Mouse (Mus musculus): ENCODE data around the gene Gcnt4. TPM values are rescaled to one million over a fixed set of nuclear protein-coding genes. Genes with fewer than 3 reads are reported as not detected.

The Gcnt4 gene
- polyA plus RNA-seq, 2 experiments, result 0.44 to 0.63 TPM

DNA sequence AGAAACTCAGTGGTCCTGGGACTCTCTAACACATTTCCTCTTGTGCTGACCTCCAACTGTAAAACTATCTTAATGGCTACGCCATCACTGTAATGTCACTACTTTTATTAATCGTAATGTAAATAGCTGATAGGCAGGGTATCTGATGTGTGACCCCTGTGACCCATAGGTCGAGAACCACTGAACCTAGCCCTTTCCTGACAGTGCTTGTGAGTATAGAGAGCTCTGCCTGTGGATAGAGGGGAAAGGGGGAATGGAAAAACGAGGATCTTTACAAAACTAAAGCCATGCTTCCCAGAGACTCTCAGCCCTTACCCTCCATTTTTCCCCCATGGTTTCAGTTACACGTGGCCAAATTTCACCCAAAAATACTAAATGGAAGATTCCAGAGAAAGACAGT is 60.2 kb downstream of the Gcnt4 start:
- no peak for TF ChIP-seq POLR2A (IDR thresholded peaks at IDR 0.05; ENCODE audit: borderline replicate concordance, extremely low read depth, insufficient read depth, insufficient read length)

DNA sequence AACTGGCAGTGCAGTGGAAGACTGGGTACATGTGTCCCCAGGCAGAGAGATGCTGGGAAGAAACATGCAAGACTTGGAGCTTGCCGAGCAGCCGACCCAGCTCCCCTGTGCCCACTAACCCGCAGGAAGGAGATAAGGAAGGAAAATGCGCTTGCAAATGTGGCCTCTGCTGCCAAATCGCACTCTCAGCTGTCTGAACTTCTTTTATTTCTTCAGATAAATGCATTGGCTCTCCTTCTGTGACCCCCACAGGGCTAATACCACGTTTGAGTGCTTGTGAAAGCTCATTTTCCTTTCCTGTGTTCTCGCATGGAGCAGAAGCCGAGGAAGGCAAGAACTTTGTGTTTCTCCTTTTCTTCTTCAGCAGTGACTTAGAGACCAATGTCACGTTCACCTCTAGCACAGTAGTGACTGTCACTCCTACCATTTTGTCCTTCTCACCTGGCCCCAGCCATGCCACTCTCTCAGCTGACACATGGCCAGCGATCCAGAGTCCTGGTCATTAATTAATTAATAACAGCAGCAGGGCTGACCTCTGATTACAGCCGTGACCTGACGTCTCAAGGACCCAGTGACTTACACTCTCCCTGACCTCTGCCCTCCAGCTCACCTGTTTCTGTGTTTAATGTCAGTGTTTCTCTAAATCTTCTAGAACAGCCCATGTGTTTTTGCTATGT is 61.2 kb downstream of the Gcnt4 start:
- no peak overlapping the region for H3K4me3 ChIP-seq (replicated peaks; ENCODE audit: low read length)
- ATAC-seq (ENCODE audit: low FRiP score, low read depth) (no peak), DNase-seq (ENCODE audit: low spot score) (no peak)
- no peaks in the 10 kb centered on the region for H3K36me3 ChIP-seq (ENCODE audit: control insufficient read depth, insufficient read depth, low read length)
- no peaks in the 10 kb centered on the region for H3K27me3 ChIP-seq (ENCODE audit: control insufficient read depth, insufficient read depth, low read length)
- H3K9me3 ChIP-seq (ENCODE audit: control insufficient read depth, low read length), result no peaks in the 10 kb centered on the region
- WGBS, result 43% methylated on average over 12 of the region's 12 CpGs
- no peak for TF ChIP-seq POLR2A (IDR thresholded peaks at IDR 0.05; ENCODE audit: borderline replicate concordance, extremely low read depth, insufficient read depth, insufficient read length)
- H3K4me2 ChIP-seq (replicated peaks; ENCODE audit: low read depth, low read length, severe bottlenecking), result no peak overlapping the region
- no peak overlapping the region for H3K9ac ChIP-seq (ENCODE audit: low read depth, low read length, severe bottlenecking)
- H3K4me1 ChIP-seq (ENCODE audit: control insufficient read depth, insufficient read depth, low read length), result peaks cover 15% of the 10 kb centered on the region
- no peak overlapping the region for H3K27ac ChIP-seq (replicated peaks; ENCODE audit: low read depth, low read length)

More for the DNA sequence above, 60.2 kb downstream of the Gcnt4 start:
- no peaks in the 10 kb centered on the region for H3K36me3 ChIP-seq (ENCODE audit: control insufficient read depth, insufficient read depth, low read length)
- H3K27me3 ChIP-seq (ENCODE audit: control insufficient read depth, insufficient read depth, low read length), result no peaks in the 10 kb centered on the region
- no peak for ATAC-seq (ENCODE audit: low FRiP score, low read depth)
- no peak overlapping the region for H3K4me2 ChIP-seq (replicated peaks; ENCODE audit: low read depth, low read length, severe bottlenecking)
- H3K9me3 ChIP-seq (ENCODE audit: control insufficient read depth, low read length), result no peaks in the 10 kb centered on the region
- no peak overlapping the region for H3K9ac ChIP-seq (ENCODE audit: low read depth, low read length, severe bottlenecking)
- no peak for DNase-seq (ENCODE audit: low spot score)
- H3K27ac ChIP-seq (replicated peaks; ENCODE audit: low read depth, low read length), result no peak overlapping the region
- peaks cover 15% of the 10 kb centered on the region for H3K4me1 ChIP-seq (ENCODE audit: control insufficient read depth, insufficient read depth, low read length)
- 74% methylated on average over 5 of the region's 5 CpGs for WGBS
- H3K4me3 ChIP-seq (replicated peaks; ENCODE audit: low read length), result no peak overlapping the region

DNA sequence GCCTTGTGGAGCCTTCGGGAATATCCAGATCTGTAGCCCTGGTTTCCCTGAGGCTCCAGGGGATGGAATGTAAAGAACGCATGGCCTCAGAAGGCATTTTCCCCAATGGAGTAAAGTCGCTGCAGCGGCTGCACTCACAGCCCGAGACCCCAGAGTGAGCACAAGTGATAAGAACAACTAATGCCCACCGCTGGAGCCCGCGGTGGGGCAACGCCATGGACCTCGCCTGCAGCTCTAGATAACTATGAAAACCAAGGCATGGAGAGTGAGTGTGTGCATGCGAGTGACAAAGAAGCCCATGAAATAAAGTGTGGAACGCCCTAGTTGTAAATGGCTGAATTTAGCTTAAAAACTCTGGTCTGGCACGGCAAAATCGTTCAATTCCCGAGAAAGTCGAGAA is 64.6 kb downstream of the Gcnt4 start:
- H3K4me3 ChIP-seq (replicated peaks; ENCODE audit: low read length), result no peak overlapping the region
- no peaks in the 10 kb centered on the region for H3K36me3 ChIP-seq (ENCODE audit: control insufficient read depth, insufficient read depth, low read length)
- H3K9me3 ChIP-seq (ENCODE audit: control insufficient read depth, low read length), result no peaks in the 10 kb centered on the region
- no peak for ATAC-seq (ENCODE audit: low FRiP score, low read depth)
- H3K4me1 ChIP-seq (ENCODE audit: control insufficient read depth, insufficient read depth, low read length), result peaks cover 1% of the 10 kb centered on the region; the same call in 1 of the 2 replicates
- H3K4me2 ChIP-seq (replicated peaks; ENCODE audit: low read depth, low read length, severe bottlenecking), result no peak overlapping the region
- DNase-seq (ENCODE audit: low spot score), result no peak
- TF ChIP-seq POLR2A (IDR thresholded peaks at IDR 0.05; ENCODE audit: borderline replicate concordance, extremely low read depth, insufficient read depth, insufficient read length), result no peak
- H3K27me3 ChIP-seq (ENCODE audit: control insufficient read depth, insufficient read depth, low read length), result no peaks in the 10 kb centered on the region
- 93% methylated on average over 16 of the region's 16 CpGs for WGBS
- no peak overlapping the region for H3K9ac ChIP-seq (ENCODE audit: low read depth, low read length, severe bottlenecking)
- H3K27ac ChIP-seq (replicated peaks; ENCODE audit: low read depth, low read length), result no peak overlapping the region

DNA sequence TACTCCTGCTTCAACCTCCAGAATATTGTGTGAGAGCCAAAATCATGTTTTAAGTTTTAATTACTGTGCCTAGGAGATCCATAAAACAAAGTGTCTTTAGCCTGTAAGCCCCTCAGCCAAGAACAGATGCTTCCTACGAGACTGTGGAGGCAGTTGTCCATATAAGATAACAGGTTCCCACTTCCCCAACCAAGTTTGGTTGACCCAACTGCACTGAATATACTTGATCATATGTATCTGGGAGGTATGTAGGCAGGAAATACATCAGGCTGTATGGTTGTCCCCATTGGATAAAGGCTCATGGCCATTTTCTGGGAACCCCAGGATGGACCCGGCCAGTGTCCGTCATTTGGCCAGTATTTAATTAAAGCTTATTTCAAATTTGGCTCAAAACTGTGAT is 65.6 kb downstream of the Gcnt4 start:
- Histone ChIP-seq H3K4me1 (ENCODE audit: control insufficient read depth, insufficient read depth, low read length) (no peaks in the 10 kb centered on the region), H3K4me3 (replicated peaks; ENCODE audit: low read length) (no peak overlapping the region), H3K36me3 (ENCODE audit: control insufficient read depth, insufficient read depth, low read length) (no peaks in the 10 kb centered on the region), H3K27me3 (ENCODE audit: control insufficient read depth, insufficient read depth, low read length) (no peaks in the 10 kb centered on the region), H3K27ac (replicated peaks; ENCODE audit: low read depth, low read length) (no peak overlapping the region), H3K4me2 (replicated peaks; ENCODE audit: low read depth, low read length, severe bottlenecking) (no peak overlapping the region), H3K9me3 (ENCODE audit: control insufficient read depth, low read length) (no peaks in the 10 kb centered on the region), H3K9ac (ENCODE audit: low read depth, low read length, severe bottlenecking) (no peak overlapping the region)
- DNase-seq (ENCODE audit: low spot score) (no peak), ATAC-seq (ENCODE audit: low FRiP score, low read depth) (no peak)
- WGBS, result 90% methylated on average over 3 of the region's 3 CpGs
- no peak for TF ChIP-seq POLR2A (IDR thresholded peaks at IDR 0.05; ENCODE audit: borderline replicate concordance, extremely low read depth, insufficient read depth, insufficient read length)

DNA sequence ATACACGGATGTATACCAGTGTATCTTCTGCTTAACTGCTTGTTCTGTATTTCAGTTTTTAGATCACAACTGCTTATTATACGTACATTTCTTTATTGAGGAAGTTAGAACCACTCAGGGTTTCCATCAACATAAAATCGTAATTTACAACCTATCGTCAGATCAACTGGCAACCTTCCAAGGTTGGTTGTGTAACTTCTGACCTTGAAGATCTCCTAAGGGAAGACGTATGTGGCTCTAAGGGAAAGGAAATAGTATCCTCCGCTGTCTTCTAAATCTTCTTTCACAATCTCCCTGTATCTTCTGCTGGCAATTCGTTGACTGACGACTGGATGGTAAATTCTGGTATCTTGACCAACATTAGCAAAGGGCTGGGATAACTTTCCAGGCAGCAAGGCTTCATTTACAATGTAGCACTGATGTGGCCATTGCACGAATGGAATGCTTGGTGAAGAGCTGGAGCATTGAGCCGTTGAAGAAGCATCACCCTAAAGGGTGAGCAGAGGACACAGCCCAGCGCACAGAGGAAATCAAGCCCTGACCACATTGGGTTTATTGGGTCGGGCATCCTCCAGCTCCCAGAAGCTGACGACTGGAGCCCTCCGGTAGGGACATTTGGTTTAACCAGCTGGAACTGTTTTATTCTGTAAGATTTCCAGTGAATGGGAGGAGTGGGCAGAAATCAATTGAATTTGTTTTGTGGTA is 66.2 kb downstream of the Gcnt4 start:
- DNase-seq (ENCODE audit: low spot score), result no peak
- no peaks in the 10 kb centered on the region for H3K4me1 ChIP-seq (ENCODE audit: control insufficient read depth, insufficient read depth, low read length)
- H3K36me3 ChIP-seq (ENCODE audit: control insufficient read depth, insufficient read depth, low read length), result no peaks in the 10 kb centered on the region
- WGBS, result 57% methylated on average over 14 of the region's 14 CpGs
- H3K9me3 ChIP-seq (ENCODE audit: control insufficient read depth, low read length), result no peaks in the 10 kb centered on the region
- H3K4me2 ChIP-seq (replicated peaks; ENCODE audit: low read depth, low read length, severe bottlenecking), result no peak overlapping the region
- ATAC-seq (ENCODE audit: low FRiP score, low read depth), result no peak
- TF ChIP-seq POLR2A (IDR thresholded peaks at IDR 0.05; ENCODE audit: borderline replicate concordance, extremely low read depth, insufficient read depth, insufficient read length), result no peak
- H3K4me3 ChIP-seq (replicated peaks; ENCODE audit: low read length), result no peak overlapping the region
- no peaks in the 10 kb centered on the region for H3K27me3 ChIP-seq (ENCODE audit: control insufficient read depth, insufficient read depth, low read length)
- H3K27ac ChIP-seq (replicated peaks; ENCODE audit: low read depth, low read length), result no peak overlapping the region
- no peak overlapping the region for H3K9ac ChIP-seq (ENCODE audit: low read depth, low read length, severe bottlenecking)
